Comparison of ENCODE assay signal across 27 mouse cellular contexts in the genomic region with DNA sequence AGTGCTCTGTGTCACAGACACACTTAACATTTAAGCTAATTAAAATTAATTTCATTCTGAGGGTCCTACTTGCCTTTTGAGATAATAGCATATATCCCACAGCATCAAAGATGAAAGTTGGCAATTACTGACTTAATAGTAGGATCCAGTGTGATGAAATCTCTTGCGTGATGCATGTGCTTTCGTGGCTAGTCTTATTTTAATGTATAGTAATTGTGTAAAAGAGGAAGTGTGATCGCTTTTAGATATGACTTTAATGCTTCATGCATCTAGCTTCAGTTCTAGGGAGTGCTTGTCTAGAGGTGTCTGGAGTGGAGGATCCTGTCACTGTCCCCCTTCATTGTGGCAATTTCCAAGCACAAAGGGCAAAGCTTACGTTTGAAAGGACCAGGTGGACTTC.
A peak's percentile ranks its signal among the peaks of the same experiment; 100 is the strongest.
DNase-seq lines count a peak whose midpoint lies in the region; ATAC-seq and TF ChIP-seq lines count a peak whose summit lies in the region.
"Had no signal": no experiment of that assay in that cellular context is flagged by ENCODE, and none has a peak within 500 bp of the region (broad histone marks: within the 10 kb centered on the region; RNA-seq: fewer than 3 reads in every experiment).

No protein-coding gene starts in this region.

- no peaks in the 10 kb centered on the region for H3K79me2 ChIP-seq in MEL (ENCODE audit: control insufficient read depth, insufficient read depth, low read length, poor library complexity)

- no peak for TF ChIP-seq RAD21 in MEL (IDR thresholded peaks at IDR 0.05; ENCODE audit: low read depth, low read length)

- H3K9me3 ChIP-seq in MEL (replicated peaks; ENCODE audit: insufficient read depth, low read length) = no peaks in the 10 kb centered on the region
- H3K9me3 ChIP-seq in kidney, embryonic 16.5 days (ENCODE audit: low read length) = no peaks in the 10 kb centered on the region
- H3K9me3 ChIP-seq: embryonic facial prominence, embryonic 10.5 days; embryonic facial prominence, embryonic 13.5 days; forebrain, embryonic 12.5 days; forebrain, embryonic 15.5 days; heart, embryonic 10.5 days had no signal

- no peak overlapping the region for H3K4me3 ChIP-seq in MEL (ENCODE audit: control insufficient read depth in 1 of 2, insufficient read depth in 1 of 2, low read depth in 2 of 2, low read length in 2 of 2)
- no peak overlapping the region for H3K4me3 ChIP-seq in kidney, embryonic 16.5 days (ENCODE audit: low read length)
- H3K4me3 ChIP-seq: embryonic facial prominence, embryonic 10.5 days; embryonic facial prominence, embryonic 13.5 days; erythroblast, embryonic 14.5 days; forebrain, embryonic 12.5 days; forebrain, embryonic 15.5 days; heart, adult 2 months; heart, embryonic 10.5 days had no signal

- H3K9ac ChIP-seq in MEL (ENCODE audit: control insufficient read depth, low read depth, low read length, poor library complexity, severe bottlenecking) = no peak overlapping the region
- no peak overlapping the region for H3K9ac ChIP-seq in kidney, embryonic 16.5 days (replicated peaks; ENCODE audit: low read length)
- H3K9ac ChIP-seq: embryonic facial prominence, embryonic 13.5 days; forebrain, embryonic 12.5 days; forebrain, embryonic 15.5 days; hindbrain, embryonic 14.5 days had no signal

- TF ChIP-seq CTCF in MEL (IDR thresholded peaks at IDR 0.05 in 2 of 3, conservative IDR thresholded peaks at IDR 0.05 in 1 of 3; ENCODE audit: control insufficient read depth in 1 of 3, insufficient read depth in 1 of 3, low read depth in 2 of 3, low read length in 3 of 3, poor library complexity in 1 of 3, severe bottlenecking in 1 of 3) = no peak

- TF ChIP-seq POLR2A in MEL (IDR thresholded peaks at IDR 0.05; ENCODE audit: control insufficient read depth in 1 of 2, insufficient read depth in 1 of 2, low read depth in 1 of 2, low read length in 2 of 2, poor library complexity in 1 of 2) = no peak

- H3K36me3 ChIP-seq in MEL (ENCODE audit: control insufficient read depth in 1 of 2, insufficient read depth in 2 of 2, low read length in 2 of 2) = peaks cover 0 to 6% of the 10 kb centered on the region in 2 experiments; a peak in 2 of 4 replicates
- H3K36me3 ChIP-seq in kidney, embryonic 16.5 days (ENCODE audit: insufficient read depth, low read length) = no peaks in the 10 kb centered on the region
- H3K36me3 ChIP-seq: embryonic facial prominence, embryonic 10.5 days; embryonic facial prominence, embryonic 13.5 days; forebrain, embryonic 12.5 days; forebrain, embryonic 15.5 days; heart, embryonic 10.5 days had no signal

- ATAC-seq in granulocyte monocyte progenitor cell, adult 5-6 weeks (replicated peaks; ENCODE audit: poor library complexity, severe bottlenecking) = peak; percentile 93
- ATAC-seq in kidney, embryonic 16.5 days (ENCODE audit: low FRiP score, low TSS enrichment) = no peak
- ATAC-seq: CD4-positive, CD25-positive, alpha-beta regulatory T cell, adult 4 months; forebrain, embryonic 15.5 days; hindbrain, postnatal 0 days; inflammation-experienced regulatory T-cells, adult 6 months; intestine, embryonic 16.5 days had no signal

- intact Hi-C loops in heart, postnatal 10 days (cut with DNase I) = no loop called here
- intact Hi-C loops in heart, postnatal 36 days (cut with DNase I) = no loop called here

- peak in 1 of 2 experiments; percentile 15; a peak in 1 of 4 replicates for TF ChIP-seq EP300 in MEL (IDR thresholded peaks at IDR 0.05; ENCODE audit: low read depth in 1 of 2, low read length in 2 of 2)

- H3K4me1 ChIP-seq in MEL (ENCODE audit: control insufficient read depth in 1 of 2, insufficient read depth in 2 of 2, low read length in 2 of 2) = peaks cover 0 to 5% of the 10 kb centered on the region in 2 experiments; a peak in 2 of 4 replicates
- H3K4me1 ChIP-seq in kidney, embryonic 16.5 days (ENCODE audit: insufficient read depth, low read length) = peaks cover 5% of the 10 kb centered on the region; the same call in 1 of the 2 replicates
- H3K4me1 ChIP-seq: embryonic facial prominence, embryonic 10.5 days; embryonic facial prominence, embryonic 13.5 days; forebrain, embryonic 12.5 days; forebrain, embryonic 15.5 days; heart, embryonic 10.5 days had no signal

- DNase-seq in 416B (ENCODE audit: low read depth) = peak; percentile 67
- DNase-seq in MEL (ENCODE audit: low read depth, low spot score) = peak; percentile 66
- no peak for DNase-seq in heart, postnatal 10 days
- no peak for DNase-seq in heart, postnatal 36 days
- DNase-seq: adrenal gland, adult 2 months; adrenal gland, postnatal 14 days; cerebellum, adult 11 months; cerebellum, adult 2 months; cerebellum, adult 9-11 months; cerebellum, postnatal 25 days; embryo, embryonic 11 days; gastrocnemius, postnatal 25 days; heart, adult 2 months; heart, postnatal 4 days had no signal

- no peaks in the 10 kb centered on the region for H3K27me3 ChIP-seq in MEL (ENCODE audit: control insufficient read depth in 1 of 2, insufficient read depth in 2 of 2, low read length in 2 of 2)
- H3K27me3 ChIP-seq in kidney, embryonic 16.5 days (ENCODE audit: insufficient read depth, low read length) = no peaks in the 10 kb centered on the region
- H3K27me3 ChIP-seq: embryonic facial prominence, embryonic 13.5 days; forebrain, embryonic 12.5 days; forebrain, embryonic 15.5 days had no signal

- no peak overlapping the region for H3K27ac ChIP-seq in MEL (ENCODE audit: control insufficient read depth, low read depth, low read length)
- H3K27ac ChIP-seq in kidney, embryonic 16.5 days (ENCODE audit: low read length) = no peak overlapping the region
- H3K27ac ChIP-seq: embryonic facial prominence, embryonic 10.5 days; embryonic facial prominence, embryonic 13.5 days; forebrain, embryonic 12.5 days; forebrain, embryonic 15.5 days; heart, adult 2 months; heart, embryonic 10.5 days; hindbrain, embryonic 14.5 days; hindbrain, postnatal 0 days had no signal

- no peak overlapping the region for H3K4me2 ChIP-seq in kidney, embryonic 16.5 days (replicated peaks; ENCODE audit: low read depth, low read length)
- H3K4me2 ChIP-seq: embryonic facial prominence, embryonic 13.5 days; forebrain, embryonic 12.5 days; forebrain, embryonic 15.5 days; hindbrain, embryonic 14.5 days had no signal

- 84% methylated on average over 4 of the region's 4 CpGs for WGBS in kidney, embryonic 16.5 days

TF ChIP-seq in MEL, 35 proteins besides CTCF, POLR2A, EP300 and RAD21:
- no peak for TF ChIP-seq MAZ (IDR thresholded peaks at IDR 0.05; ENCODE audit: low read depth, low read length)
- no peak for TF ChIP-seq POLR2AphosphoS2 (IDR thresholded peaks at IDR 0.05; ENCODE audit: low read length)
- TF ChIP-seq TBP (IDR thresholded peaks at IDR 0.05; ENCODE audit: low read depth, low read length) = no peak
- TF ChIP-seq POLR2AphosphoS5 (IDR thresholded peaks at IDR 0.05; ENCODE audit: borderline replicate concordance, low read depth, low read length) = no peak
- TF ChIP-seq GABPA (IDR thresholded peaks at IDR 0.05; ENCODE audit: low read depth, low read length) = no peak
- no peak for TF ChIP-seq E2F4 (IDR thresholded peaks at IDR 0.05; ENCODE audit: borderline replicate concordance, low read depth, low read length)
- TF ChIP-seq ELF1 (IDR thresholded peaks at IDR 0.05; ENCODE audit: low read depth, low read length) = no peak
- TF ChIP-seq HCFC1 (IDR thresholded peaks at IDR 0.05; ENCODE audit: low read depth, low read length) = no peak
- TF ChIP-seq ZC3H11A (IDR thresholded peaks at IDR 0.05; ENCODE audit: low read depth, low read length) = no peak
- no peak for TF ChIP-seq NELFE (IDR thresholded peaks at IDR 0.05; ENCODE audit: low read depth, low read length)
- TF ChIP-seq GATA1 (IDR thresholded peaks at IDR 0.05; ENCODE audit: low read depth, low read length) = peak; percentile 44; the same call in 1 of the 2 replicates
- no peak for TF ChIP-seq ZNF384 (IDR thresholded peaks at IDR 0.05; ENCODE audit: low read depth, low read length)
- TF ChIP-seq MYC (IDR thresholded peaks at IDR 0.05; ENCODE audit: low read depth, low read length) = peak; percentile 74; the same call in 1 of the 2 replicates
- TF ChIP-seq CHD1 (IDR thresholded peaks at IDR 0.05; ENCODE audit: low read depth, low read length) = no peak
- TF ChIP-seq MAX (IDR thresholded peaks at IDR 0.05; ENCODE audit: low read length) = peak; percentile 40; the same call in 1 of the 2 replicates
- no peak for TF ChIP-seq ETS1 (IDR thresholded peaks at IDR 0.05; ENCODE audit: low read depth, low read length)
- no peak for TF ChIP-seq ZKSCAN1 (IDR thresholded peaks at IDR 0.05; ENCODE audit: low read depth, low read length)
- TF ChIP-seq TCF12 (IDR thresholded peaks at IDR 0.05; ENCODE audit: low read depth, low read length) = no peak

Comparison
In these comparisons a context has a peak if more than half of its experiments do, and no peak if none do; other contexts are left out.
1. DNase-seq: peak in 416B (single experiment) and MEL (single experiment); none in heart, postnatal 10 days (0 of 2) and heart, postnatal 36 days (0 of 2).